Mouse (Mus musculus) forelimb bud, embryonic 11.5 days (tissue): Measurements from ENCODE around the gene Chst15.

Experiments used
- DNase-seq: peaks from one replicate; pipeline ENCODE4 v3.0.0-alpha.2; 2012; ENCODE audit warnings: low read depth, low spot score

The Chst15 gene

DNA sequence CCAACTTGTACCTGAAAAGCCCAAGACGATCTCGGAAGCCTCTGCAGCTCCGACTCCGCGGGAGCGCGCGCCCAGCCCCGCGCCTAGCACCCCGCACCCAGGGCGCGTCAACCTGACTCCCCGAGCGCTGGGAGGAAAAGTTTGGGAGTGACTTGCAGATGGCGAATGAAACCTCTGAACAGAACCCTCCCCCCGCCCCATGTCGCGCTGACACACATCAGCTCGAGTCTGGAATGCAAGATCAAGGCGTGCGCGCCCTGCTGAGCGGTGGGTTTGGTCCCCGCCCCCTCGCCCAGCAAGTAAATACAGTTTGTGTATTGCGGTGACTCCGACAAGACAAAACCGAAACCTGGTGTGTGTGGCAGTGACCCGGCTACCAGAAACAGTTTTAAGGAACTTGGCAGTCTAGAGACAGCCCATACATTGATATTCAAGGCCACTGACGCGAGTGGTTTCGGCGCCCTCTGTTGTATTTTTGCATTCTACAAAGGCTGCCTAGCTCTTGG is at the start of gene Chst15:
Gene Chst15 (minus strand): TSS at position 193 of the 506 bp plus-strand sequence.
- DNase-seq: peak; percentile 69

DNA sequence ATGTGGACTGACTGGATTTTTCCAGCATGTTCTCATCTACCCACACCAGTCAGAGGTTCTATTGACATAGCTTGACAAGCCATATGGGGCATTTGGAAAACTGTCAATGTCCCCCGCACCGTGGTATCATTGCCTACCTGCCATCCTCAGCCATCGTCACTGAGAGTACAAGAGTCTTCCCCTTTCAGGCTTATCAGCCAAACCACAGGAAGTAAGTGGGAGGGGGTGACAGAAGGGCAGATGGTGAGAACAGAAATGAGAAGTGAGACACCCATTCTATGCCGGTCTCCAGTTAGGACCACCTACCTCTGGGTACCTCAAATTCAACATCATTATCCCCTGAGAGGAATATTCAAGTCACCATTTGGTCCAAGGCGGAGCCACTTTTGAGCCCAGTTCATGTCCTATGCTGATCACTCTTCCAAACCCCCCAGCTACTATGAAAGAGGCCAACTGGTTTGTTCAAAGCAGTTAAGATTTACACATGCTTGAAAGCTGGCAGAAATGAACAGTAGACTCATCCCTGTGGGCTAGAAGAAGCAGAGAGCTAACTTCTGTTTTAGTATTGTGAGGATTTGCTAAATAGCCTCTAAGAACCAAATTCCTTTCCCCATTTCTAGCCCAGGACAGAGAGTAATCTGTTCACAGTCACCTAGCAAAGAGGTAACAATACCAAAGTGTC is 48.8 kb upstream of the Chst15 start:
- DNase-seq: no peak

DNA sequence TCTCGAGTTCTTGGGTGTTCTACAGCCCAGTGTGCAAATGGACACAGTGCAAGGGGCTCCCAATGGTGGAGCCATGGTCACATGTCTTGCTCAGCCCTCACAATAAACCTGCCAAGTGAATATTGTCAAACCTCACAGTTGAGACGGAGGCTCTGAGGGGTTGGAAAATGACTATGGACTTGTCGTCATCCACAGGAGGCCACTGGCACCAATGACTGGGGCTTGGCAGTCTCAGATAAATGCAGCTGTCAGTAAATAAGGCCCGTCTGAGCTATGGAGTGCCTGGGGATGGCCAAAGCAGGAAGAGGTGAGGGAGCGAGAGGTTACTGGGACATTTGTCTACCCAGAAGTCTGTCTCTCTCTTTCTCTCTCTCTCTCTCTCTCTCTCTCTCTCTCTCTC is 48.1 kb upstream of the Chst15 start:
- DNase-seq: no peak

DNA sequence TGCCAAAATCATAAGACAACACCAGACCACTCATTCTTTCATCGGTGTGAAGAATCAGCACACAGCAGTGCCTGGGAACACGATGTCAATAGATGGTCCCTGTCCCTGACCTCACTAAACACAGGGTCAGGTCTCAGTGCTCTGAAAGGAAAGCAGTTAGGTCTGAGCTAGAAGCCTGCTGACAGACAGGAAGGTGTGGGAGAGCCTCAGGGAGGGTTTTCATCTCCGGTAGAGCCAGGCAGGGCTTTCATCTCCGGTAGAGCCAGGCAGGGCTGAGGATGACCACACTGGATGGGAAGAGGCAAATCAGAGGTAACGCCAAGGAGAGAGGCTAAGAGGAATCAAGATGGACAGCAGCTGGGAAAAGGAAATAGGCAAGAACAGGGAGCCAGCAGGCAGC is 47.5 kb upstream of the Chst15 start:
- no peak for DNase-seq

DNA sequence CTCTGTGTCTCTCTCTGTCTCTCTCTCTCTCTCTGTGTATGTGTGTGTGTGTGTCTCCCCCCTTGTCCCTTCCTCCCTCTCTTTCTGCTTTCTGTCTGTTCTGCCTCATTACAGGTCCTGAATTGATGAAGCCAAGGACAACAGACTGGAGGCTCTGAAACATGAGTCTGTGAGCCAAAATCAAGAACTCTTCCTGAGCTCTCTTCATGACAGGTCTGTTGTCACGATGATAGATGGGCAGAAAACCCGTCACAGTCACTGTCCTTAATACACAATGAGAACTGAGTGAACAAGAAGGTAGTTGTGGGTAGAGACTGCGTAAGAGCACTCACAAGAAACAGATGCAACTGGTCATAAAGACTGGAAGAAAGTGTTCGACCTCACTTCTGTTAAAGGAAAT is 43.3 kb upstream of the Chst15 start:
- DNase-seq: no peak

DNA sequence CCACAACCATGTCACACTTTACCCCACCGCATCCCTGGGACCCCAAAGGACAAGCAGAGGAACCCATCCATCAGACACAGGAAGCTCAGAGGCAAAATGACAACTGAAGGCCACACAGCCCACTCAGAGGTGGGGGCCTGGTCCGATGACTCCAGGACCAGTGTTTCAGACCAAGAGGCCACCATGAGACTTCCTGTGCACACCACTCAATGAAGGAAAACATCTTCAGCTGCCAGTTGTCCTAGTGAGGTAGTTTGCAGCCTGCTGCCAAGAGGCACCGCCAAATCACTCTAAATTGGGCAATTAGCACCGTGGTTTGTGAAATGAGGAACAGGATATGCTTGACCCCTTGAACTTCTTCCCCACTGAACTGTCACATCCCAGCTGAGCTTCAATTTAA is 41.7 kb upstream of the Chst15 start:
- no peak for DNase-seq

DNA sequence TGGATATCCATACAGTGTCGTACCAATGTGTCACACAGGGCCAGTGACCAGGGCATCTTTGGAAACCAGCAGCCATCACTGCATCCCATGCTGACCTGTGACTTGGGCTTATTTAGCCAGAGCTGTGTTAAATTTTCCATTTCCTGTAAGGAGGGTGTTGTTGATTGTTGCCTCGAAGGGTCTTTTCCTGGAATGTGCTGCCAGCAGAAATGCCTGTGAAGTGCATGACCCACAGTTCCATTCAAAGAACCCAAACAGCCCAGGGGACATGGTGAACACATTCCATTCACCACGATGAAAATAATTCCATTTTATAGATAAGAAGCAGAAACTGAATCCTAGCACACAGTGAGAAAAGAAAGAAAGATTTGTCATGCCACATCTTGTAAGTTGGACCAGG is 41.2 kb upstream of the Chst15 start:
- DNase-seq: peak; percentile 27

DNA sequence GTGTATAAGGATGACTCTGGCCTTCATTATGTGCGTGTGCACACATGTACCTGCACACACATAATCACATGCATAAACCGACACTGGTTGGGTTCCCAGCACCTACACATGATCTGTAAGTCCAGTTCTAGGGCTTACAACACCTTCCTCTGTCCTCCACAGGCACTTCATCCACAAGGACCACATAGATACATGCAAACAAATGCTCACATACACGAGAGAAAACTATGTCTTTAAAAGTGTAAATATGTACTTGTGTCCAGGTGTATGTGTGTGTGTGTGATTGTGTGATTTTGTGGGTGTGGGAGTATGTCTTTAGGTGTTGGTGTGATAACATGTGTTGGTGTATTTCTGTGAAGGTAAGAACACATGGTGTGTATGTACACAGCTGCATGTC is 40.8 kb upstream of the Chst15 start:
- DNase-seq: no peak

DNA sequence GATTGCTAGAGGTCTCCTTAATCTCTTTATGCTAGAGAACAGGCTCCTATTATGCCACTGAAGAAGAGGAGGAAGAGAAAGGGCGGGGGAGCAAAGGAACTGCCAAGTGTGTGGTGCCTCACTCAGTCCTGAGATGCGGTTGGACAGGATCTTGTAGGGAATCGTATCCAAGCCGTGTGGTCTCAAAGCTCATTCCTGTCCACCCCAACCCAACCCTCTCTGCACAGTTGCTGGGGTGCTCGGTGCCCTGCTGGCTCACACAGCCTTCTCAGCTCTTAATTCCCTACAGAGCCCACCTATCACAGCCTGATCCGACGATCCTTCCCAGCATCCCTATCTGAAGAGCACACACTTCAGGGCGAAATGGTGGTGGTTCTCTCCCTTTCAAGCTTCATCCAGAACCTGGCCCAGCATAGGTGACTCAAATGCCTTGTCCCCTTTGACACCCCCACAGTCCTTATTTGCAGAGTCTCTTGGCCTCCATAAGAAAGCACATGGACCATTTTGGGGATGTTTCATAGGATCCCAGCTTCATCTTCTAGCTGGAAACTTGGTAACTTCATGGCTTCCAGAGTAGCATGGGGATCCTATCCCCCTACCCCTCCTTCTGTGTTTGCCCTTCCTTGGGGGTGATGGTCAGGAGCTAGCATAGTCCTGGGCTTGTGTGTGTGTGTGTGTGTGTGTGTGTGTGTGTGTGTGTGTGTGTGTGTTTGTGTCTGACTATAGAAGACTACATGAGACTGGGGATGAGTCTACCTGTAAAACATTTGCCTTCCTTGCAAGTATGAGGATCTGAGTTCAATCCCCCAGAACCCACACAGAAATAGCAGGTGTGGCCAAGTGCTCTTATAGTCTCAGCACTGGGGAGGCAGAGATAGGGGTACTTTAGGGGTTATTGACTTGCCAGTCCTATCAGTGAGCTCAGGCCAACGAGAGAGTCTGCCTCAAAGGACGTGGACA is 40.1 kb upstream of the Chst15 start:
- no peak for DNase-seq

DNA sequence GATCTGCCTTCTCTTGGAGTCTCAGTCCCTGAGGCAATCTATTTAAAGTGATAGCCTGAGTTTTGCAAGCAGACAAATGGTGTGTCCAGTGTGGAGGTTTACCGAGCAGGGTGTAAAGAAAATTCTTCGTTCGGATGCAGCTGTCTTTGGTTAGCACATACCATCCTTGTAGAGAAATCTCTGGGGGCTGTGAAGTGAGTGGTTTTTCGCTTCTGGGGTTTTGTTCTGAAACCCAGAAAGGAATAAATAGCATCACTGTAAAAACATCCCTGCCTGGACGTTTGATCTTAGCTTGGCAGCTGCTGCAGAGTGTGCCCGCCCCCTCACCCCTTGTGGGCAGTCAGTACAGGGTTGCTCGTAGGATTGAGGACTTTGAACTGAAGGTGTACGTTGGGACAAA is 39.2 kb upstream of the Chst15 start:
- no peak for DNase-seq

DNA sequence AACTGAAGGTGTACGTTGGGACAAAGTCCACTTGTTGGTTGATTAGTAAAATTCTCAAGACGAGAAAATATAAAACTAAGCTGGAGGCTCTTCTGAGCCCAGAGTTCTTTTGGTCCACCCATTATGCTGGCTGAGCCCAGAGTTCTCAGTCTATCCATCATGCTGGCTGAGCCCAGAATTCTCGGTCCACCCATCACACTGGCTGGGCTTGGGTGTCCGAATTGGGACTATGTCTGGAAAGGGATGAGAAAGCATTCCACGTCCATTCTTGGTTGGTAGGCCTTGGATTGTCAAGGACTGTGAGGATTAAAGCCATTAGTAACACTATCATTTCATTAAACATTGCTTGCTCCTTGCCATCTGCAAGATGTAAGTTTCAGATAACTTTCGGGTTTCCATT is 38.7 kb upstream of the Chst15 start:
- no peak for DNase-seq

DNA sequence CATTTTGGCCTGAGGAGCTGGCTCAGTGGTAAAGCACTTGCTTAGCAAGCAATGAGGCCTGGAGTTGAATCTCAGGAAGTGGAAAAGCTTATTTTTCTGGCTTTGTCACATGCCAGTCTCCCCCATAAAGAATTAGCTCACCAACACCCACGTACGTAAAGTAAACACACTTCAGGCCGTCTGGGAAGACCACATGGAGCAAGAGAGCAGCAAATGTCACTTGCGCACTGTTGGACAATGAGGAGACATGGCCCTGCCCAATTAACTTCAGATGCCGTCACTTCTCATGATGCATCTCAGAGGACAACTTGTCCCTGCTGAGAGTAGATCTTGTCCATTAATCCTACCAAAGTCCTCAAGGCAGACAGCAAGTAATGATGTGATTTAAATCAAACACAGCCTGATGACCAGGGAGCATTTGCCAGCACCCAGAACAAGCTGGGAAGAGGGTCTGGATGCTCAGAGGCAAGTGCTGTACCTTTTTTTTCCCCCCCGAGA is 32.1 kb upstream of the Chst15 start:
- no peak for DNase-seq

DNA sequence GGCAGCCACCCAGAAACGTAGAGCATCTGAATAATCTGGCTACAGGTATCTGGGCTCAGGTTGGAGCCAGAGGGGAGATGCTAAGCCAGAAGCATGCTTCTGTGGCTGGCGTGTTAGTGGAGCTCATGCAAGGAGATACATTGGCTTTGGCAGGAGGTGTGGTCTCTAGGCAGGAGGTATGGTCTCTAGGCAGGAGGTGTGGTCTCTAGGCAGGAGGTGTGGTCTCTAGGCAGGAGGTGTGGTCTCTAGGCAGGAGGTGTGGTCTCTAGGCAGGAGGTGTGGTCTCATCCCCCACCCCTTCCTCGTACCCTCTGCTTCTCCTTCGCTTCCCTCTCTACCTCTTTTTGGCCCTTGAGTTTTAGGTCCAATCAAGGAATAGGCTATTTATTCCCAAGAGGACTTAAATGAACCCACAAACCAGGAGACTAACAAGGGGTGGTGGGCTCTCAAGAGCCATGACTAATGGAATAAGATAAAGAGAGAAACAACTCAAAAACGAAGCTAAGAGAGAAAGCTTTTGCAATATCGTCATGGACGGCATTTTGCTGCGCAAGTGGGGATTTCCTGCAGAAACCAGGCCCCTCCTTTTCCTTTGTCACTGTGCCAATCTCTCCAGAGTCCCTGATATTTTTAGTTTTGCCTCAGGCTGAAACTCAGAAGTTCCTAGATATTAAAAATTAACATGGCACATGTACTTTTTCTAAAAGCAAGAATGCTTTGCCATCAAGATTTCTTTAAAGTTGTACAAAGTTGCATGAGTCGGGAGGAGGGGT is 30.4 kb upstream of the Chst15 start:
- DNase-seq: no peak

DNA sequence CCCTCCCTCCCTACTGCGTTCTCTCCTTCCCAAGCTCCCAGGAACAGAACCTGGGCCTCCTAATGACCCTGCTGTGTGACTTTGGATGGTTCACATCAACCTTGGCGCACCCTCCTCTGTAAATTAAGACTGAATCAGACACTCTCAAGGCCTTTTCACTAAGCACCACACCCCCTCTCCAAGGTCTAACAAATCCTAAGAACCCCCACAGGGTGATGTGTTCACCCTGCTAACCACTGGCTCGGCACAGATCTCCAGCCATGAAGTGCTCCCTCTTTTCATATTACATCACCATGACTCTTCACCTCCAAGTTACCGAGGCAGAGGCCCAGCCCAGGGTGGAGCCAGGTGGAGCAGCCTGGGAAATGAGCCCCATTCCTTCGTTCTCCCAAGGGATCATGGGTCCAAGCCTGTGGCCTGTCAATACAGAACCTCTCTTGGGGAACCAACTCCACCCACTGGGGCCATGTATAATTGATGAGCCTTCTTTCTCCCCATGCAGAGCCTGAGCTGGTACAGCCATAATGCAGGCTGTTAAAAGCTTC is 28.6 kb upstream of the Chst15 start:
- no peak for DNase-seq

DNA sequence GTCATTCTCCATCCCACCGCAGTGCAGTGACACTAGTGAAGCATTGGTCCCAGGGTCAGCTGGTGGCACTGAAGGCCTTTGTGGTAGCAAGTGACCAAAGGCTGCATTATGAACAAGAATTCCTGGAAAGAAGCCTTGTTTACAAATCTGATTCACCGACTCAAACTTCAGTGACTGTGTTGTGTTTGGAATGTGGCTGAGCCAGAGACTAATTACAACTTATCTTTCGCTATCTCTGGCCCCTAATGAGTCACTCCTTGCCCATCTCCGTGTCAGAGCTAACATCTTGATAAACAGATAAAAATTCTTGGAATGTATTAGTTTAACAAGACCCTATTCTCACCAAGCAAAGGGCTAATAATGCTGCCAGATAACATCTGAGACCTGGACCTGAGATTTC is 27.6 kb upstream of the Chst15 start:
- no peak for DNase-seq

DNA sequence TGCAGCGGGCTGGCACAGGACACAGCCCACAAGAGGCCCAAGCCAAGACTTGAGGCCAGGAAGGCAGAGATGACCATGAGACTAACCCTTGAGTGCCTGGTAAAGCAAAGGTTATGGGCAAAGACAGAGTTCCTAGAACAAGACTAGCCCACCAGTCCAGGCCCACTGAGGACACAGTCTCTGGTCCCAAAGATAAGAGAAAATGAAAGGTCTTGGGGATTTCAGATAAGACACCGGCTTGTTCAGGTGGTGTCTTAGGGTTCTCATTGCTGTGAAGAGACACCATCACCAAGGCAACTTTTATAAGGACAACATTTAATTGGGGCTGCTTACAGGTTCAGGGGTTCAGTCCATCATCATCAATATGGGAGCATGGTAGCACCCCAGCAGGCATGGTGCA is 26.9 kb upstream of the Chst15 start:
- DNase-seq: no peak

DNA sequence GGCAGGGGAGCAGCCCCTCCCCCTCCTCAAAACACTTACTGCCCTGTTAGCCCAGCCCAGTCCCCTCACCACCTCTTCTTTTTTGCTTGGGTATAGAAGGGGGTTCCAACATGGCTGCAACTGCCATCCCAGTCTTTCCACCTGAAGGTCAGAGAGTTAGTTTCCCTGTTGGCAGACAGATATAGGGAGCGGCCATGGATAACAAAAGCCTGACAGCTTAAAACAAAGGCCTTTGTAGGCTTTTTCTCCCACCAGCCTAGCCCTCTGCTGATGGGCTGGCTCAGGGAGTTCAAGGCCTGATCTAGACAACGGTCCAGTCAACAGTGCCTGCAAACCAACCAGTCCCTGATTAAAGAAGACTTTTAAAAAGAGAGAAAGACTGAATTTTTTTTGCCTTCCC is 26.1 kb upstream of the Chst15 start:
- DNase-seq: no peak

DNA sequence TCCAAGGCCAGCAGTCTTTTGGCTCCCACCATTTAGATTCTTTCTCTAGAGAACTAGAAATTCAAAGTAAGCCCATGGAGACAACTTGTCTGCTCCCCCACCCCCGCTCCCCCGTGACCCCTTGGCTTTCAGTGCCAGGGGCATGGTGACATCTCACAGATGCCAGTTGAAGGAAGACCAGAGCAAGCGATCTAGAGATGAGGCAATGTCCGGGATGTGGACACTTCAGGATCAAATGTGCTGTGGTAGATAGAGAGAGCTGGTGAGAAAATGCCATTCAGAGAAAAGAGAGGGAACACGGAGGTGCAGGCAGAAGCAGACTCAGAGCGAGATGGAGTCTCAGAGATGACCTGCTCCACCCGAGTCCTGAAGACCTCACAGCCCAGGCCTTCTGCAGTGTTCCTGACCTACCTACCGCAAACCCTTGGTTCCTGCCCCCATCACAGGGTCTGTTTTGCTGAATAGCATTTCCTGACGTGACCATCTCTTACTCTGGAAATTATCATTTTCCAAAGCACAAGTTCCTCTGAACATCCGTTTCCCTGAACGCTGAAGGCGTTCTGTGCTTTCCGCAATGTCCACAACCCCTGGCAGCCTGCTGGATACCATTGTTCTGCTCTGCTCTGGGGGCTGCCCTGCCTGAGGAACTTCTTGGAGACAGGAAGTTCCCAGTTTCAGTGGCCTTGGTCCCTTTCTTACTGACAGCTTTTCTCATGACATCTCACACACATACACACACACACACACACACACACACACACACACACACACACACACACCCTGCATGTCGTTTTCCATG is 22.2 kb upstream of the Chst15 start:
- DNase-seq: no peak

DNA sequence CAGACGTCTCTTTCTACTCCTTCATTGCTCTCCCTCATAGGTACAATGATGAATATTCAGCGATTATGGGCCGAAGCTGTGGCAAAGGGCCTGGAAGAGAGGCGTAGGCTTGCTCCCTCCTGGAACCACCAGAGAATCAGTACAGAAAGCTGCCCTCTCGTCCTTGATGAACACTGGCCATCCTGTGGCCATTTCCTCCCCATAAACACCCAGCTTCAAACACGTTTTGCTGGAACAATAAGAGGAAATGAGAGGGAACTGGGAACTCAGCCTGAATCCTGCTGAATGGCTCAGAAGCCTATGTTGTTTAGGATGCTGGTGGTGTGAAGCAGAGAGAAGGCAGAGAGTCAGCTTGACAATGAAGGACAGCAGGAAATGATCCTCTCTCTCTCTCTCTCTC is 21.3 kb upstream of the Chst15 start:
- no peak for DNase-seq

DNA sequence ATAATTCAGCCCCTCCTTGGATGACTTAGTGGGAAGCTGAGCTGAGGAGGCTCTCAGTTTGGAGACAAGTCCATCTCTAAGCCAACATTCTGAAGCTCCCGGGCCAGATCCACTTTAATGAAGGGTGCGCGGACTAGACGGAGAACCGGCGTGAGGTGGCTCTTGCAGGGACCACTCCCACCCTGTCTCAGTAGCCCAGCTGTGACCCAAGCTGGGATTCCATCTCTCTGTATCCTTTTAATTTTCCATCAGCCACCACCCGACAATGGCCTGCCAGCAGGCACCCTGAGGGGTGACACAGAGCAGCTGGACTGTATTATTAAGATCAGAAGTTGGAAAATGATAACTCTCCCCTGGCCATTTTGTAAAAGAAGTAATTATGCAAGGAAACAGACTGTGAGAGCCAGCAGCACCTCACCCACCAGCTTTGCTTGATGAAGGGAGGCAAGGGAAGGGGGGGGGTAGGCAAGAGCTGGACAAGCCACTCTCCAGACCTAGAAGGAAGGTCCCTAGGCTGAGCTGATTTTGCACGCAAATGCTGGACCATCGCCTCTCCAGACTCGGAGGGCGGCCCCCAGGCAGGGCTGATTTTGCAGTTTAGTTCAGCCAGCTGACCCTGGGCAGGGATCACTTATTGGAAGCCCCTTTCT is 20.4 kb upstream of the Chst15 start:
- no peak for DNase-seq
